Mouse (Mus musculus): Measurements from ENCODE around the gene Apoc1. TPM values are rescaled to one million over a fixed set of nuclear protein-coding genes. Genes with fewer than 3 reads are reported as not detected.

Gene Apoc1
- total RNA-seq (2014; rRNA removed) (3.6 and 5.1 TPM in 2 replicates), polyA plus RNA-seq (2015; fragmentation: Nextera tagmentation; extraction: Ambion mirVana) (7.9 and 9.0 TPM in 2 replicates)

DNA sequence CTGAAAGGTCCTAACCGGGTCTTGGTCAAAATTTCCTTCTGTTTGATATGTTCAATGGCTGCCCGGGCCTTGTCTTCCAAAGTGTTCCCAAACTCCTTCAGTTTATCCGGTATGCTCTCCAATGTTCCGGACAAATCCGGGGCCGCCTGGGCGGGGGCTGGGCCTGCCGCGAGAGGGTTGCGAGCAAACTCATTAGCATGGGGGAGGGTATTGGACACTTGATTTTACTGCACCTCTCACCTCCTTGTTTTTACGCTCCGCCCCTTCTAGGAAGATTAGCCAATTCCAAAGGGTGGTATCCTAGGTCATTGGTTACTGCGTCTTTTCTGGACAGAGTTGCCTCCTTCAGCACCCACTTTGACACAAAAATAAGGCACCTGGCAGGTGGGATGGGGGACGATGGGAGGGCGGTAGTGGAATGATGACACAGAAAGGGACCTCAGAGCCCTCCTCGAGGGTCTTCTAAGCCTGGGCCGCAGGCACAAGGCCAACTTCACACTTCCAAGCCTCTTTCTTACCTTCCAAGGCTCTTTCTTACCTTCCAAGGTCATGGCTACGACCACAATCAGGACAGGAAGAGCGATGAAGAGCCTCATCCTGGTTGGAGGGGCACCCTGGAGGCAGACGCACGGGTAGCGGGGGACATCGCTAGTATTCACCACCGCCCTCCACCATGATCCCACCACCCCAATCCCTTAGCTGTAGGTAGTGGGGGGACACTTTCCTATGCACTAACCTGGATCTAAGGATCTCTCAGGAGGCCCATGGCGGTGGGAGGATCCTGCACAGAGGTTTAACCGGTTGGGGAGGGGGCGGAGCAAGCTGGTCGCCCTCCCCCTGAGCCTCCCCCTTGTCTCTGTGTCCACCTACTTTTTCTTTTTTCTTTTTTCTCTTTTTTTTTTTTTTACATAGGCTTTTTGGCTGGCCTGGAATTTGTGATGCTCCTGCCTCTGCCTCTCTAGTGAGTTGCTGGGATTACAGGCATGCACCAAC is at the start of gene Apoc1:
TSS of gene Apoc1 (minus strand) at position 788 of the 993 bp plus-strand sequence.
- Histone ChIP-seq H3K9ac (replicated peaks; ENCODE audit: low read length, poor library complexity, severe bottlenecking) (no peak within 1 kb of the TSS), H3K27ac (ENCODE audit: low read depth, low read length) (peak within 1 kb of the TSS; percentile 62; the same call in 1 of the 2 replicates), H3K4me2 (ENCODE audit: low read depth, low read length, poor library complexity, severe bottlenecking) (no peak within 1 kb of the TSS), H3K4me1 (ENCODE audit: insufficient read depth, low read length) (no peaks in the 10 kb centered on the region), H3K4me3 (ENCODE audit: low read depth, low read length) (no peak within 1 kb of the TSS), H3K36me3 (ENCODE audit: insufficient read depth, low read length) (no peaks in the 10 kb centered on the region), H3K27me3 (ENCODE audit: insufficient read depth, low read length) (no peaks in the 10 kb centered on the region), H3K9me3 (ENCODE audit: low read length) (no peaks in the 10 kb centered on the region)
- DNase-seq (ENCODE audit: low spot score) (no peak), ATAC-seq (ENCODE audit: low FRiP score) (no peak)
- 55% methylated on average over 28 of the region's 28 CpGs for WGBS
- TF ChIP-seq CTCF (IDR thresholded peaks at IDR 0.05): no peak

GRCm38 (mm10) chr7:19741329-19742031 is 49.0 kb upstream of the Apoc1 start:
- no peaks in the 10 kb centered on the region for H3K27me3 ChIP-seq (ENCODE audit: insufficient read depth, low read length)
- H3K36me3 ChIP-seq (ENCODE audit: insufficient read depth, low read length): peaks cover 17% of the 10 kb centered on the region
- WGBS: 15% methylated on average over 8 of the region's 8 CpGs
- no peak overlapping the region for H3K27ac ChIP-seq (ENCODE audit: low read depth, low read length)
- H3K4me2 ChIP-seq (ENCODE audit: low read depth, low read length, poor library complexity, severe bottlenecking): no peak overlapping the region
- H3K9ac ChIP-seq (replicated peaks; ENCODE audit: low read length, poor library complexity, severe bottlenecking): no peak overlapping the region
- H3K4me1 ChIP-seq (ENCODE audit: insufficient read depth, low read length): no peaks in the 10 kb centered on the region
- DNase-seq (ENCODE audit: low spot score): no peak
- no peak for ATAC-seq (ENCODE audit: low FRiP score)
- H3K9me3 ChIP-seq (ENCODE audit: low read length): no peaks in the 10 kb centered on the region
- no peak overlapping the region for H3K4me3 ChIP-seq (ENCODE audit: low read depth, low read length)
- no peak for TF ChIP-seq CTCF (IDR thresholded peaks at IDR 0.05)

DNA sequence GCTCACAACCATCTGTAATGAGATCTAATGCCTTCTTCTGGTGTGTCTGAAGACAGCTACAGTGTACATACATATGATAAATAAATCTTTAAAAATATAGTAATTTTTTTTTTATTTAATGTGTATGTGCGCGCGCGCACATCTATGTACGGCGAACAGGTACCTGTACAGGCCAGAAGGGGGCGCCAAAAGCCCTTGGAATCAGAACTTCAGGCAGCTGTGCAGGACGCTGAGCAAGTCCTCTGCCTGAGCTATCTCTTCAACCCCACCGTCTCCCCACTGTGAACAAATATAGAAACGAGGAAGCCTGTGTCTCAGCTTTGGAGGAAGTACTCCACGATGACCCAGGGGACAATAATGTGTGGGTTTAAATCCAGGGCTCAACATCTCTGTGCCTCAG is 47.8 kb upstream of the Apoc1 start:
- no peak overlapping the region for H3K9ac ChIP-seq (replicated peaks; ENCODE audit: low read length, poor library complexity, severe bottlenecking)
- DNase-seq (ENCODE audit: low spot score) (no peak), ATAC-seq (ENCODE audit: low FRiP score) (no peak)
- no peak overlapping the region for H3K4me2 ChIP-seq (ENCODE audit: low read depth, low read length, poor library complexity, severe bottlenecking)
- no peak overlapping the region for H3K4me3 ChIP-seq (ENCODE audit: low read depth, low read length)
- peaks cover 20% of the 10 kb centered on the region for H3K36me3 ChIP-seq (ENCODE audit: insufficient read depth, low read length)
- H3K27me3 ChIP-seq (ENCODE audit: insufficient read depth, low read length): no peaks in the 10 kb centered on the region
- no peak overlapping the region for H3K27ac ChIP-seq (ENCODE audit: low read depth, low read length)
- no peaks in the 10 kb centered on the region for H3K9me3 ChIP-seq (ENCODE audit: low read length)
- 88% methylated on average over 11 of the region's 11 CpGs for WGBS
- H3K4me1 ChIP-seq (ENCODE audit: insufficient read depth, low read length): no peaks in the 10 kb centered on the region
- peak; percentile 25; the same call in 1 of the 2 replicates for TF ChIP-seq CTCF (IDR thresholded peaks at IDR 0.05)

GRCm38 (mm10) chr7:19738771-19739170 is 46.3 kb upstream of the Apoc1 start:
- 87% methylated on average over 3 of the region's 3 CpGs for WGBS

DNA sequence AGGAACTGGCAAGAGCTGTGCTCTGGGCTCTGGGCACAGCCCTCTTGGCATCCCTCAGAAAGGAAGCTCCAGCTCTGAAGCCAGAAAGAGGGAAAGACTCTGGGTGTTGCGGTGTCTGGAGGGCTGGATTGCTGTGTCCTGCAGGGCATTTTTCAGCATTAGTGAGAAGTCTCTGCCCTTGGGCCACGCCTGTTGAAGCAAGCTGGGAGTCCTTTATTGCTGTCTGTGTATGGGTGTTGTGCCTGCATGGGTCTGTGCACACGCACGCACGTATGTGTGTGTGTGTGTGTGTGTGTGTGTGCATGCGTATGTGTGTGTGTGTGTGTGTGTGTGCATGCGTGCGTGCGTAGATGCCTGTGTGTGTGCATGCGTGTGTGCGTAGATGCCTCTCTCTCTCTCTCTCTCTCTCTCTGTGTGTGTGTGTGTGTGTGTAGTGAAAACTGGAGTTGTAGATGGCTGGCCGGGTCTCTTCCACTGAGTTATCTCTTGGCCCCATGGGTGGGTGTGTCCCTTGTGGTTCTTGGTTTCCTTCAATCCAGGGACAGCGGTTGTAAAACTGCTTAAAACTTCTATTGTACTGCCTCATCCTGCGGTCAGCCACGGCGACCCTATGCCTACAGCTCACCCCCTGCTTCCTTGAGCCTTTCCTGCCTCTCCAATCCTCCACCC is 44.1 kb upstream of the Apoc1 start:
- H3K4me1 ChIP-seq (ENCODE audit: insufficient read depth, low read length): no peaks in the 10 kb centered on the region
- 93% methylated on average over 16 of the region's 16 CpGs for WGBS
- no peaks in the 10 kb centered on the region for H3K27me3 ChIP-seq (ENCODE audit: insufficient read depth, low read length)
- no peak overlapping the region for H3K9ac ChIP-seq (replicated peaks; ENCODE audit: low read length, poor library complexity, severe bottlenecking)
- H3K27ac ChIP-seq (ENCODE audit: low read depth, low read length): no peak overlapping the region
- H3K4me2 ChIP-seq (ENCODE audit: low read depth, low read length, poor library complexity, severe bottlenecking): no peak overlapping the region
- ATAC-seq (ENCODE audit: low FRiP score): no peak
- DNase-seq (ENCODE audit: low spot score): no peak
- TF ChIP-seq CTCF (IDR thresholded peaks at IDR 0.05): no peak
- H3K9me3 ChIP-seq (ENCODE audit: low read length): no peaks in the 10 kb centered on the region
- peaks cover 47% of the 10 kb centered on the region for H3K36me3 ChIP-seq (ENCODE audit: insufficient read depth, low read length)
- H3K4me3 ChIP-seq (ENCODE audit: low read depth, low read length): no peak overlapping the region

More at GRCm38 (mm10) chr7:19738771-19739170, 46.3 kb upstream of the Apoc1 start:
- Histone ChIP-seq H3K4me1 (ENCODE audit: insufficient read depth, low read length) (no peaks in the 10 kb centered on the region), H3K4me3 (ENCODE audit: low read depth, low read length) (no peak overlapping the region), H3K9me3 (ENCODE audit: low read length) (no peaks in the 10 kb centered on the region), H3K36me3 (ENCODE audit: insufficient read depth, low read length) (peaks cover 28% of the 10 kb centered on the region), H3K4me2 (ENCODE audit: low read depth, low read length, poor library complexity, severe bottlenecking) (no peak overlapping the region), H3K27me3 (ENCODE audit: insufficient read depth, low read length) (no peaks in the 10 kb centered on the region), H3K27ac (ENCODE audit: low read depth, low read length) (no peak overlapping the region), H3K9ac (replicated peaks; ENCODE audit: low read length, poor library complexity, severe bottlenecking) (no peak overlapping the region)
- ATAC-seq (ENCODE audit: low FRiP score) (no peak), DNase-seq (ENCODE audit: low spot score) (no peak)
- peak; percentile 49 for TF ChIP-seq CTCF (IDR thresholded peaks at IDR 0.05)

All from midbrain, postnatal 0 days (tissue).